Mouse (Mus musculus) c-Kit-positive CD71-negative TER-119-negative erythroid progenitor cells, embryonic 14.5 days (primary cell): ENCODE measurements around the gene Stim1.
"Not testable (repeated sequence)": the region's sequence is repeated elsewhere in the genome, so short reads cannot be mapped to it uniquely, and the experiment has no call there.

Experiments
- DNase-seq: peaks from one replicate; pipeline ENCODE4 v3.0.0-alpha.2; 2013; ENCODE audit warnings: low read depth

Stim1 gene

GRCm38 (mm10) chr7:102249531-102249895 is 18.1 kb upstream of the Stim1 start:
- no peak for DNase-seq

DNA sequence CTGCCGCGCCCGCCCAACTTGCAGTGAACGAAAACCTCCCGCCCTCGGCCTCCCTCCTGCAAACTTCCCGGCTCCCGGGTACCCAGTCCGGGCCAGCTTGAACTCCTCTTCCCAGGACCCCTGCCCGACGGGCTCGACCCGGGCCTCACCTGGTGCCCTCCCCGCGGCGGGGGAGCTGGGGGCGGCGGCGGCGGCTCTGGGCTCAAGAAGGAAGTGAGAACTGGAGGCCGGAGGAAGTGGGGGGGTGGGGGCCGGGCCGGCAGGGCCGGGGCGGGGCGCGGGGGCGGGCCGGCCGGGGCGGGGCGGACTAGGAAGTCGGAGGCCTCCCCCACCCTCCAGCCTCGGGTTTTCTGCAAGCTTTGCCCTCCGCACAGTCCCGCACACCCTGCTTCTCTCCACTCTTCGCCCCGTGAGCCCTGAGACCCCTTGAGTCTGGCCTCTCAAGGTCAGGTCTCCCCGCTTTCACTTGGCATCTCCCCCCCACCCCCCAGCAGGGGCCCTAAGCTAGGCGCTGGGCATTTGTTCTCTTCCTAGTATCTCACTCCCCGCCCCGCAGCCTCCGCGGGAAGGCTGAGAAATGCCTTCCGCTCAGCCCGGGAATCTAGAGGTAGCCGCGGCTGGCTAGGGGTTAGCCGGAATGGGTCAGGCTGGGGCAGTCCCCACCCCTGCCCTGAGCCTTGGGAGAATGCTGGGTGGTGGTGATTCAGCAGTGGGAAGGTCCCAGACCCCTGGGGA is 17.5 kb upstream of the Stim1 start:
- DNase-seq, result peak; percentile 49

- peak; percentile 78 for DNase-seq
These were observed 16.9 kb upstream of the Stim1 start for GRCm38 (mm10) chr7:102250631-102251214.

DNA sequence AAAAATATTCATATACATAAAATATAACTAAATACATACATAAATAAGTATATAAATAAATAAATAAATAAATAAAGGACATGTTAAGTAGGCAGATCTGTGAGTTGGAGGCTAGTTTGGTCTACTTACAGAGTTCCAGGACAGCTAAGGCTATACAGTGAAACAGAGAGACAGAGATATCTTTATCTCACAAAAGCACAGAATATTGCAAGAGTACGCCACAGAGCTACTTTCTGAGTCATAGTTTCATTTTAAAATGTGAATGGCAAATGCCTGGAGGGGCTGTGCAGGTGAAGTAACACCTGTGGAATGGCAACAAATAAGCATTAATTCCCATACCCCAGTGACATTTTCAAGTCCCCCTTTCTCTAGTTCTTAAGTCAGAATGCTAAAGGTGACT is 14.0 kb upstream of the Stim1 start:
- DNase-seq, result no peak

DNA sequence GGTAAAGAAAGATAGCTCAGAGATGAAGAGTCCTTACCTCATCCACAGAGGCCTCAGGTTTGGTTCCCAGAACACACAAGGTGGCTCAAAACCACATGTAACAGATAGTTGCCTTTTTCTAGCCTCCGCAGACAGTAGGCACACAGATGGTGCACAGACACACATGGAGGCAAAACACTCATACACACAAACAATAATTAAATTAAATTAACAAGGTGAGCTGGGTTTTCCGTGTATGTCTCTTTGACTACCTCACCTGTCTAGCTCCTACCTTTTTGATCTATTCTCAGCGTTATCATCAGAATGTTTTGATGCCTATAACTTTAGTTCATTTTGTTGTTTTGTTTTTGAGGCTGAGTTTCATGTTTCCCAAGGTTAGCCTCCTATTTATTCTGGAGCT is 11.7 kb upstream of the Stim1 start, which contains the start of gene Rhog:
Rhog (minus strand) TSS at position 101 of the 400 bp plus-strand sequence.
- no peak for DNase-seq

DNA sequence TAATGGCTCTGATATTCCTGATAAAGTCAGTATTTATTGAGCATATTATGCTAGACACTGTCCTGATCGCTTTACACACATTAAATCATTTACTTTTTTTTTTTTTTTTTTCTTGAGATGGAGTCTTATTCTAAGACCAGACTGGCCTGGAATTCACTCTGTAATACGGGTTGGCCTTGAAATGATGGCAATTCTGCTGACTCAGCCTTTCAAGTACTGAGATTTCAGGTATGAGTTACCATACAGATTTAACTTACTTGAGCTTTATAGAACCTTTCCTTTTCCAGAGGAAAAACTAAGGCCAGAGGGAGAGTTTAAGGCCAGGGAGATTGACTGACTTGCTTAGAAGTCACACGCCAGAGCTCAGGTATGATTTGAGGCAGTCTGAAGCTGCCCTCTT is 11.0 kb upstream of the Stim1 start:
- no peak for DNase-seq

- peak; percentile 70 for DNase-seq
These were observed 9.4 kb upstream of the Stim1 start for GRCm38 (mm10) chr7:102258189-102258588.

- DNase-seq, result no peak
These were observed 8.9 kb upstream of the Stim1 start for GRCm38 (mm10) chr7:102258753-102259152.

DNA sequence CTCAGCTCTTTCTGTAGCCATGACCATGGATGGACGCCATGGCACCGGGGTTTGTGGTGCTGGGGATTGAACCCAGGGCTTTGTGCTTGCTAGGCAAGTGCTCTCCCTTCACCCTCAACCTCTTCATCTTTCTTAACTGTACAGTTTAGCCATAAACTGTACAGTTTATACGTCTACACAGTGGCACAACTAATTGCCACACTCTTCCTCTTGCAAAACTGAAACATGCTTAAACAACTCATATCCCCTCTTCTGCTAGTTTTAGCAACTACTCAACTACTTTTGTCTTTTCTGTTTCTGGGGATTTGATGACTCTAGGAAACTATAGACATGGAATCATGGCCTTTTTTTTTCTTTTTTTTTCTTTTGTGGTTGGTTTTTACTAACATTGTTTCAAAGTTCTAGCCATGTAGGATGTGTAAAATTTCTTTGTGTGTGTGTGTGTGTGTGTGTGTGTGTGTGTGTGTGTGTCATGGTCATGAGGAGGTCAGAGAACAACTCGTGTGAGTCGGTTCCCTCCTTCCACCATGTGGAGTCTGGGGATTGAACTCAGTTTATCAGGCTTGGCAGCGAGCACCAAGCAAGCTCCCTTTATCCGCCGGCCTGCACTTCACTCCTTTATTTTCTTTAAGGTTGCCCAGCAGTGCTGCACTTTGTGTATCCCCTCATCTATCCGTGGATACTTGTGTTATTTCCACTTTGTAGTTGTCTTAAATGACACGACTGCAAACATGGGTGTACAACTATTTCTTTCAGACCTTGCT is 7.7 kb upstream of the Stim1 start:
- no peak for DNase-seq

DNA sequence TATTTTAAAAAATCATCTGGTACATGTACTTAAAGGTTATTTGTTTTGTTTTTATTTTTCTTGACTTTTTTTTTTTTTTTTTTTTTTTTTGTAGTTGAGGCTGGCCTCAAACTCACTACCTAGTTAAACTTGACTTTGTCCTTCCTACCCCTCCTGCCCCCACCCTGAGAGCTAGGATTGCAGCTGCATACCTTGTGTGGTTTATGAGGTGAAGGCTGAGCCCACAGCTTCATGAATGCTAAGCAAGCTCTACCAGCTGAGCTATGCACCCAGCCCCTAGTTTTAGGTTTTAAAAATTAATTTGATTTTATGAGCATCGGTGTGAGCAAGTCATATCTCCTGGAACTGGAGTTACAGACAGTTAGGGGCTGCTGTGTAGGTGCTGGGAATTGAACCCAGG is 7.1 kb upstream of the Stim1 start:
- DNase-seq, result no peak

- DNase-seq, result no peak
These were observed 4.6 kb upstream of the Stim1 start for GRCm38 (mm10) chr7:102263020-102263419.

DNA sequence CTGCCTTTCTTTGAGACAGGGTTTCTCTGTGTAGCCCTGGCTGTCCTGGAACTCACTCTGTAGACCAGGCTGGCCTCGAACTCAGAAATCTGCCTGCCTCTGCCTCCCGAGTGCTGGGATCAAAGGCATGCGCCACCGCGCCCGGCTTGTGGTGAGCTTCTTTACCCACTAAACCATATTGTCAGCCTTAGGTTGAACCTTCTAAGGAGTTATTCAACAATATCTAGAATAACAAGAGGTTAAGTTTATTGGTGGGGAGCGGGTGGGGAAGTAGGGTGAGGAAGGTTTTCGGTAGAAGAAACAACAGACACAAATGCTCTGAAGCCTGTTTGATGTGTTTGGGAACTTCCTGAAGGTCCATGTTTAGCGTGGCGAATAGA is 1.6 kb upstream of the Stim1 start:
- not testable (repeated sequence) for DNase-seq

- peak; percentile 53 for DNase-seq
These were observed 1.1 kb upstream of the Stim1 start for GRCm38 (mm10) chr7:102266401-102267042.

GRCm38 (mm10) chr7:102267113-102267579 is 460 bp upstream of the Stim1 start:
- peak; percentile 92 for DNase-seq

- no peak for DNase-seq
These were observed 766 bp downstream of the Stim1 start for GRCm38 (mm10) chr7:102268395-102268748.

GRCm38 (mm10) chr7:102272422-102272948 is 4.9 kb downstream of the Stim1 start:
- DNase-seq, result no peak

- no peak for DNase-seq
These were observed 13.8 kb downstream of the Stim1 start for GRCm38 (mm10) chr7:102281403-102281802.

DNA sequence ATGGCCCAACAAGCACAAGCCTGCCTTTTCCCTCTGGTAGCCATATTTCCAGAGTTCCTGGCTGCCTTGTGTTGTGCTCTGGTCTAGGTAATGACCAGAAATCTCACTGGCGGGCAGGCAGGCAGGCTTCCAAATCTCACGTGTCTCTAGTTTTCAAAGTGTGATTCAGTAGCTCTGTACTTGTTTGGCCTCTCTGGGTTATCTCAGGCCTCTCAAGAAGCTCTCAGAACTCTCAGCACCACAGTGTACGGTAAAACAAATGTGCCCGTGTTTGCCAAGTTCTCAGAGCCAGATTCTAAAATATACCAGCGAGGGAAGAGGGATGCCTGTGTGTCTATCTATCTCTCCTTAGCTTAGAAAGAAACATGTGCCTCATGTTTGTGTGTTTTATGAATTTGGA is 14.7 kb downstream of the Stim1 start:
- no peak for DNase-seq

DNA sequence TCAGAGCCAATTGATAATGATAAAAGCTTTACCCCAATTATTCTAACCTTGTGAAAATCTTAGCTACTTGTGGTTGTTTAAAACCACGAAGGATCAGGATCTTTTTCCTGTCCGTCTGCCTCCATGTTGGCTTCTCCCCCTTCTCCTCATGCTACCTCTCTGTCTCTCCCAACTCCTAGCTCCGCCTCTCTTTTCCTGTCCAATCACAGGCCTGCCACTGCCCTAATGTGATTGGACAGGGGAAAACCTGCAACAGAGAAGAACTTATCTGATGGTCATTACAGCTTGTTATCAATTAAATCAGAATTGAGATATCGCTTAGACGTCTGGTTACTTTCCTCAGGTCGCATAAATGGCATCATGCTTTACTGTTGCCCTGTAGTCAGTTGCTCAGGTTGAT is 21.9 kb downstream of the Stim1 start:
- no peak for DNase-seq

- DNase-seq, result no peak
These were observed 24.6 kb downstream of the Stim1 start for GRCm38 (mm10) chr7:102292228-102292627.

- no peak for DNase-seq
These were observed 25.6 kb downstream of the Stim1 start for GRCm38 (mm10) chr7:102293234-102293633.

GRCm38 (mm10) chr7:102300761-102301160 is 33.2 kb downstream of the Stim1 start:
- no peak for DNase-seq
